Mouse (Mus musculus): ENCODE measurements around the gene Gng7.

Gene Gng7

GRCm38 (mm10) chr10:80903282-80903681 is 111.5 kb downstream of the Gng7 start:
- peak in 1 of 2 experiments; percentile 42 for DNase-seq (ENCODE audit: inconsistent age in 2 of 2, low spot score in 1 of 2)

GRCm38 (mm10) chr10:80902273-80902940 is 112.3 kb downstream of the Gng7 start:
- no peak for DNase-seq (ENCODE audit: inconsistent age in 2 of 2, low spot score in 1 of 2)

- DNase-seq (ENCODE audit: inconsistent age in 2 of 2, low spot score in 1 of 2), result peak; percentile 55 to 70
Observed at GRCm38 (mm10) chr10:80901409-80902272, 113.1 kb downstream of the Gng7 start.

GRCm38 (mm10) chr10:80900318-80901247 is 114.2 kb downstream of the Gng7 start, which contains the start of gene Timm13:
Gene Timm13 (minus strand): TSS chr10:80900969.
- DNase-seq (ENCODE audit: inconsistent age in 2 of 2, low spot score in 1 of 2), result peak; percentile 99

- DNase-seq (ENCODE audit: inconsistent age in 2 of 2, low spot score in 1 of 2), result peak in 1 of 2 experiments; percentile 51
Observed at GRCm38 (mm10) chr10:80899591-80900317, 115.0 kb downstream of the Gng7 start.

GRCm38 (mm10) chr10:80899074-80899473 is 115.7 kb downstream of the Gng7 start:
- DNase-seq (ENCODE audit: inconsistent age in 2 of 2, low spot score in 1 of 2), result peak in 1 of 2 experiments; percentile 57
